Mouse (Mus musculus) layer of hippocampus, adult 2 months (tissue): Measurements from ENCODE around the gene Olfr556. TPM values are rescaled to one million over a fixed set of nuclear protein-coding genes. Genes with fewer than 3 reads are reported as not detected.

ENCODE experiments used
- DNase-seq, 2 experiments: peaks; one replicate each; pipeline ENCODE4 v3.0.0; 2022; ENCODE audit warnings: low spot score in 2 of 2
- H3K27ac ChIP-seq: fragments of 200-600 bp; 2 replicates; pipeline ENCODE4 v1.8.1; 2022
- H3K4me3 ChIP-seq: fragments of 200-600 bp; 2 replicates; pipeline ENCODE4 v1.8.1; 2022; ENCODE audit warnings: mild to moderate bottlenecking
- CTCF ChIP-seq: fragments of 200-600 bp; conservative IDR thresholded peaks from 2 replicates; pipeline ENCODE4 v1.8.1; 2022; ENCODE audit warnings: antibody characterized with exemption, mild to moderate bottlenecking, moderate library complexity
- total RNA-seq, 2 experiments: library from RNA; stranded (reverse); gene quantifications; 2 replicates each; pipeline ENCODE4 v1.2.3; 2021

The Olfr556 gene
- total RNA-seq, 2 experiments from 2014 or later = not detected

GRCm38 (mm10) chr7:102701915-102702314, 37.2 kb downstream of the Olfr556 start, which contains the start of gene Olfr558:
Olfr558 (plus strand) TSS chr7:102702215.
- TF ChIP-seq CTCF = no peak
- DNase-seq = no peak
- Histone ChIP-seq H3K4me3 (no peak within 1 kb of the TSS), H3K27ac (no peak within 1 kb of the TSS)

- no peak for TF ChIP-seq CTCF
- no peak for DNase-seq
- Histone ChIP-seq H3K4me3 (no peak within 1 kb of the TSS), H3K27ac (no peak within 1 kb of the TSS)
These were observed 54.3 kb downstream of the Olfr556 start, which contains the start of gene Olfr33 for GRCm38 (mm10) chr7:102718970-102719369. Olfr33 (minus strand) TSS chr7:102719070.

Other genes with a start within 250 kb of the Olfr556 start
- gene Rrm1, start 223.2 kb upstream of the Olfr556 start, total RNA-seq = 10 to 100 TPM; 10.8 to 13.0 TPM
- not detected for gene Olfr543, start 183.2 kb upstream of the Olfr556 start, total RNA-seq
- not detected for gene Olfr544, start 176.6 kb upstream of the Olfr556 start, total RNA-seq
- gene Olfr545, start 165.3 kb upstream of the Olfr556 start, total RNA-seq = not detected
- not detected for gene Olfr547, start 130.2 kb upstream of the Olfr556 start, total RNA-seq
- not detected for gene Olfr548-ps1, start 124.0 kb upstream of the Olfr556 start, total RNA-seq
- gene Olfr549, start 115.0 kb upstream of the Olfr556 start, total RNA-seq = not detected
- 1 to 10 TPM; 3.0 to 5.1 TPM for gene Trim21, start 99.4 kb upstream of the Olfr556 start, total RNA-seq
- 1 to 10 TPM; 1.9 TPM for gene Olfr550, start 93.5 kb upstream of the Olfr556 start, total RNA-seq
- gene Olfr551, start 73.0 kb upstream of the Olfr556 start, total RNA-seq = not detected
- under 1 TPM; 0.15 to 0.28 TPM for gene Olfr552, start 67.1 kb upstream of the Olfr556 start, total RNA-seq
- gene Olfr553, start 46.7 kb upstream of the Olfr556 start, total RNA-seq = not detected
- not detected for gene Olfr554, start 26.5 kb upstream of the Olfr556 start, total RNA-seq
- gene Olfr555, start 6.1 kb upstream of the Olfr556 start, total RNA-seq = not detected
- gene Trim68, start 22.4 kb downstream of the Olfr556 start, total RNA-seq = 1 to 10 TPM; 7.1 to 7.2 TPM
- not detected for gene Olfr557, start 31.0 kb downstream of the Olfr556 start, total RNA-seq
- gene Olfr558, start 37.3 kb downstream of the Olfr556 start, total RNA-seq = under 1 TPM; 0.15 to 0.46 TPM
- gene Olfr33, start 54.2 kb downstream of the Olfr556 start, total RNA-seq = not detected
- not detected for gene Olfr559, start 62.6 kb downstream of the Olfr556 start, total RNA-seq
- not detected for gene Olfr560, start 94.5 kb downstream of the Olfr556 start, total RNA-seq
- under 1 TPM; 0.25 to 0.36 TPM for gene Olfr78, start 94.6 kb downstream of the Olfr556 start, total RNA-seq
- not detected for gene Olfr561, start 106.3 kb downstream of the Olfr556 start, total RNA-seq
- gene Olfr564, start 138.6 kb downstream of the Olfr556 start, total RNA-seq = not detected
- not detected for gene Olfr566, start 193.9 kb downstream of the Olfr556 start, total RNA-seq
- gene Olfr568, start 212.2 kb downstream of the Olfr556 start, total RNA-seq = not detected
- gene Olfr569, start 226.0 kb downstream of the Olfr556 start, total RNA-seq = not detected
- gene Olfr570, start 229.7 kb downstream of the Olfr556 start, total RNA-seq = not detected